Mouse (Mus musculus): ENCODE measurements around the gene Smyd3. TPM values are rescaled to one million over a fixed set of nuclear protein-coding genes. Genes with fewer than 3 reads are reported as not detected.

Gene Smyd3
- 21.7 and 22.1 TPM in 2 replicates for polyA plus RNA-seq (2015; fragmentation: Nextera tagmentation; extraction: Ambion mirVana)

- peak within 1 kb of the TSS; percentile 40; the same call in 1 of the 2 replicates for H3K27ac ChIP-seq
- ATAC-seq (ENCODE audit: low FRiP score, low read depth): peak; percentile 85
- H3K27me3 ChIP-seq: no peaks in the 10 kb centered on the region
- H3K9me3 ChIP-seq: peaks cover 2% of the 10 kb centered on the region; the same call in 1 of the 2 replicates
- H3K4me1 ChIP-seq: peaks cover 9% of the 10 kb centered on the region
- H3K9ac ChIP-seq: peak within 1 kb of the TSS; percentile 83
- 7% methylated on average over 39 of the region's 39 CpGs for WGBS
- H3K4me2 ChIP-seq (replicated peaks): peak within 1 kb of the TSS; percentile 96
- no peaks in the 10 kb centered on the region for H3K36me3 ChIP-seq
- H3K4me3 ChIP-seq: peak within 1 kb of the TSS; percentile 80
Measured at GRCm38 (mm10) chr1:179517713-179518465, at the start of gene Smyd3. Smyd3 (minus strand) TSS chr1:179518041.

- no peaks in the 10 kb centered on the region for H3K27me3 ChIP-seq
- H3K9ac ChIP-seq: no peak overlapping the region
- 63% methylated on average over 7 of the region's 7 CpGs for WGBS
- H3K9me3 ChIP-seq: no peaks in the 10 kb centered on the region
- H3K36me3 ChIP-seq: no peaks in the 10 kb centered on the region
- H3K4me2 ChIP-seq (replicated peaks): no peak overlapping the region
- H3K27ac ChIP-seq: no peak overlapping the region
- no peak for ATAC-seq (ENCODE audit: low FRiP score, low read depth)
- no peak overlapping the region for H3K4me3 ChIP-seq
- peaks cover 31% of the 10 kb centered on the region for H3K4me1 ChIP-seq
Measured at GRCm38 (mm10) chr1:179567558-179567957, 49.7 kb upstream of the Smyd3 start.

GRCm38 (mm10) chr1:179563926-179564325, 46.1 kb upstream of the Smyd3 start:
- Histone ChIP-seq H3K36me3 (no peaks in the 10 kb centered on the region), H3K4me3 (no peak overlapping the region), H3K4me1 (peaks cover 34% of the 10 kb centered on the region), H3K9ac (no peak overlapping the region), H3K27ac (no peak overlapping the region), H3K27me3 (no peaks in the 10 kb centered on the region), H3K9me3 (no peaks in the 10 kb centered on the region), H3K4me2 (replicated peaks) (no peak overlapping the region)
- 83% methylated on average over 5 of the region's 5 CpGs for WGBS
- ATAC-seq (ENCODE audit: low FRiP score, low read depth): no peak

GRCm38 (mm10) chr1:179563211-179563610, 45.4 kb upstream of the Smyd3 start:
- Histone ChIP-seq H3K4me2 (replicated peaks) (no peak overlapping the region), H3K36me3 (no peaks in the 10 kb centered on the region), H3K27ac (no peak overlapping the region), H3K27me3 (no peaks in the 10 kb centered on the region), H3K9ac (no peak overlapping the region), H3K4me1 (peaks cover 26% of the 10 kb centered on the region), H3K9me3 (no peaks in the 10 kb centered on the region), H3K4me3 (no peak overlapping the region)
- WGBS: 80% methylated on average over 4 of the region's 4 CpGs
- ATAC-seq (ENCODE audit: low FRiP score, low read depth): no peak

- Histone ChIP-seq H3K27me3 (no peaks in the 10 kb centered on the region), H3K4me1 (peaks cover 18% of the 10 kb centered on the region), H3K36me3 (no peaks in the 10 kb centered on the region), H3K9me3 (no peaks in the 10 kb centered on the region), H3K27ac (no peak overlapping the region), H3K4me3 (no peak overlapping the region), H3K4me2 (replicated peaks) (no peak overlapping the region), H3K9ac (no peak overlapping the region)
- no peak for ATAC-seq (ENCODE audit: low FRiP score, low read depth)
- 83% methylated on average over 6 of the region's 6 CpGs for WGBS
Measured at GRCm38 (mm10) chr1:179560845-179561430, 43.1 kb upstream of the Smyd3 start.

- Histone ChIP-seq H3K27ac (peak overlapping the region; percentile 39; the same call in 1 of the 2 replicates), H3K9ac (no peak overlapping the region), H3K9me3 (no peaks in the 10 kb centered on the region), H3K27me3 (no peaks in the 10 kb centered on the region), H3K4me3 (no peak overlapping the region), H3K36me3 (no peaks in the 10 kb centered on the region), H3K4me2 (replicated peaks) (no peak overlapping the region), H3K4me1 (peaks cover 18% of the 10 kb centered on the region)
- WGBS: 70% methylated on average over 11 of the region's 11 CpGs
- no peak for ATAC-seq (ENCODE audit: low FRiP score, low read depth)
Measured at GRCm38 (mm10) chr1:179559446-179560194, 41.8 kb upstream of the Smyd3 start.

GRCm38 (mm10) chr1:179556921-179557320, 39.1 kb upstream of the Smyd3 start:
- no peaks in the 10 kb centered on the region for H3K27me3 ChIP-seq
- WGBS: 91% methylated on average over 3 of the region's 3 CpGs

GRCm38 (mm10) chr1:179553949-179554347, 36.1 kb upstream of the Smyd3 start:
- no peak for ATAC-seq (ENCODE audit: low FRiP score, low read depth)
- no peak overlapping the region for H3K27ac ChIP-seq
- H3K9me3 ChIP-seq: no peaks in the 10 kb centered on the region
- H3K27me3 ChIP-seq: no peaks in the 10 kb centered on the region
- no peaks in the 10 kb centered on the region for H3K4me1 ChIP-seq
- H3K4me3 ChIP-seq: no peak overlapping the region
- WGBS: 81% methylated on average over 4 of the region's 4 CpGs
- no peak overlapping the region for H3K4me2 ChIP-seq (replicated peaks)
- H3K9ac ChIP-seq: no peak overlapping the region
- no peaks in the 10 kb centered on the region for H3K36me3 ChIP-seq

More at GRCm38 (mm10) chr1:179556921-179557320, 39.1 kb upstream of the Smyd3 start:
- Histone ChIP-seq H3K36me3 (no peaks in the 10 kb centered on the region), H3K9me3 (no peaks in the 10 kb centered on the region), H3K4me2 (replicated peaks) (no peak overlapping the region), H3K4me3 (no peak overlapping the region), H3K9ac (no peak overlapping the region), H3K27ac (no peak overlapping the region), H3K4me1 (peaks cover 5% of the 10 kb centered on the region; the same call in 1 of the 2 replicates)
- no peak for ATAC-seq (ENCODE audit: low FRiP score, low read depth)

- no peak overlapping the region for H3K9ac ChIP-seq
- H3K4me3 ChIP-seq: no peak overlapping the region
- no peaks in the 10 kb centered on the region for H3K36me3 ChIP-seq
- H3K27me3 ChIP-seq: no peaks in the 10 kb centered on the region
- no peaks in the 10 kb centered on the region for H3K9me3 ChIP-seq
- H3K27ac ChIP-seq: no peak overlapping the region
- WGBS: 72% methylated on average over 5 of the region's 5 CpGs
- ATAC-seq (ENCODE audit: low FRiP score, low read depth): no peak
- peaks cover 1% of the 10 kb centered on the region for H3K4me1 ChIP-seq
- no peak overlapping the region for H3K4me2 ChIP-seq (replicated peaks)
Measured at GRCm38 (mm10) chr1:179553197-179553948, 35.5 kb upstream of the Smyd3 start.

- no peak for ATAC-seq (ENCODE audit: low FRiP score, low read depth)
- Histone ChIP-seq H3K36me3 (no peaks in the 10 kb centered on the region), H3K27ac (no peak overlapping the region), H3K4me1 (peaks cover 8% of the 10 kb centered on the region), H3K9ac (no peak overlapping the region), H3K4me3 (no peak overlapping the region), H3K27me3 (no peaks in the 10 kb centered on the region), H3K4me2 (replicated peaks) (no peak overlapping the region), H3K9me3 (no peaks in the 10 kb centered on the region)
- 58% methylated on average over 7 of the region's 7 CpGs for WGBS
Measured at GRCm38 (mm10) chr1:179552751-179553150, 34.9 kb upstream of the Smyd3 start.

- Histone ChIP-seq H3K4me3 (no peak overlapping the region), H3K4me1 (peaks cover 14% of the 10 kb centered on the region), H3K4me2 (replicated peaks) (no peak overlapping the region), H3K27ac (no peak overlapping the region), H3K9me3 (no peaks in the 10 kb centered on the region), H3K27me3 (no peaks in the 10 kb centered on the region), H3K36me3 (no peaks in the 10 kb centered on the region), H3K9ac (no peak overlapping the region)
- no peak for ATAC-seq (ENCODE audit: low FRiP score, low read depth)
- WGBS: 85% methylated on average over 4 of the region's 4 CpGs
Measured at GRCm38 (mm10) chr1:179551921-179552320, 34.1 kb upstream of the Smyd3 start.
